Mouse (Mus musculus) intestine, embryonic 15.5 days (tissue): Measurements from ENCODE around the gene Sh3bp5l. TPM values are rescaled to one million over a fixed set of nuclear protein-coding genes. Genes with fewer than 3 reads are reported as not detected.
"Not testable (repeated sequence)": the region's sequence is repeated elsewhere in the genome, so short reads cannot be mapped to it uniquely, and the experiment has no call there.

ENCODE experiments used
- ATAC-seq: fragments of 200-750 bp; cut with Nextera tagmentation; 2 replicates; pipeline ENCODE4 v1.8.0; 2017; ENCODE audit warnings: moderate TSS enrichment, moderate library complexity
- H3K27ac ChIP-seq: fragments of 300-500 bp; sonication (generic); 2 replicates; pipeline ENCODE4 v1.5.1; 2015; ENCODE audit warnings: mild to moderate bottlenecking, inconsistent platforms
- H3K27me3 ChIP-seq: fragments of 300-500 bp; sonication (generic); replicated peaks from 2 replicates; pipeline ENCODE4 v1.6.1; 2015; ENCODE audit warnings: inconsistent platforms
- H3K36me3 ChIP-seq: fragments of 300-500 bp; sonication (generic); 2 replicates; pipeline ENCODE4 v1.6.1; 2015; ENCODE audit warnings: inconsistent platforms
- H3K4me1 ChIP-seq: fragments of 300-500 bp; sonication (generic); replicated peaks from 2 replicates; pipeline ENCODE4 v1.6.1; 2015; ENCODE audit warnings: inconsistent platforms
- H3K4me2 ChIP-seq: fragments of 300-500 bp; sonication (generic); replicated peaks from 2 replicates; pipeline ENCODE4 v1.6.1; 2015; ENCODE audit warnings: mild to moderate bottlenecking, inconsistent platforms
- H3K4me3 ChIP-seq: fragments of 300-500 bp; sonication (generic); replicated peaks from 2 replicates; pipeline ENCODE4 v1.5.1; 2015; ENCODE audit warnings: inconsistent platforms
- H3K9ac ChIP-seq: fragments of 300-500 bp; sonication (generic); 2 replicates; pipeline ENCODE4 v1.6.1; 2015; ENCODE audit warnings: inconsistent platforms
- H3K9me3 ChIP-seq: fragments of 300-500 bp; sonication (generic); 2 replicates; pipeline ENCODE4 v1.6.1; 2016; ENCODE audit warnings: inconsistent platforms
- WGBS: fragments of 180-500 bp; shearing (Covaris S2); methylation state at CpG from one replicate; pipeline ENCODE4 v1.1.7; 2015; 5-methylcytosine and 5-hydroxymethylcytosine counted together
- polyA plus RNA-seq: library from polyadenylated mRNA; unstranded; fragments of >200 nt; fragmentation: Nextera tagmentation; extraction: Ambion mirVana; gene quantifications from 2 replicates; pipeline ENCODE4 v1.2.1, GENCODE M21; 2015

The Sh3bp5l gene
- polyA plus RNA-seq, 1 experiment from 2014 or later = 28.5 TPM

DNA sequence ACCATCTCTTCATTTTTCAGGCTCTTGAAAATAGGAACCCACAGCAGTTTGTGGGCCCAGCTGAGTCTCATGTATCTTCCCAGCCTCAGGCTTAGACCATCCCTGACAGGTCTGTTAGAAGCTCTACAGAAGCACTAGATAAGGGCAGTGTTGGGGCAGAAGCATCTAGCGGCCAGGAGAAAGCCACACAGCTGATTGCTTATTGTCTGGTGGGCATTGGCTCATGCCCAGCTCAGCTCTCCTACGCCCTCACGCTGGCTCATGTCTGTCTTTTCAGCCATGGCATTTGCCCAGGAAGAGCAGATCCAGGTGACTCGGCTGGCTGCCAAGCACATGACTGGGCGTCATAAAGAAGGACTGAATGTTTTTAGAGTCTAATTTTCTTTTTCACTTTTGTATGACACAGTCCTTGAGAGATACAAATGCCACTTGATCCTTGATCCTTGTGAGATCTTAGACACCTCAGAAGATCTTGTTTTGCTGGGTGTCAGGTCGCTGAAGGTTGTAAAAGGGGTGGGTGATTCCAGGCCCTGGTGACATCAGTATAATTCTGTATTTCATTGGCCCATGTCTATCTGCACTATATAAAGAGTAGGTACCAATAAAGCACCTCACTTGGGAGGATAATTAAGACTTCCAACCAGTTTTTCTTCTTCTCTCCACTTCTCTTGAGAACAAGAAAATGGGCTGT, 27.5 kb downstream of the Sh3bp5l start:
- peaks cover 4% of the 10 kb centered on the region; the same call in 1 of the 2 replicates for H3K4me1 ChIP-seq
- peak overlapping the region; percentile 62 for H3K27ac ChIP-seq
- no peak overlapping the region for H3K9ac ChIP-seq
- H3K36me3 ChIP-seq = no peaks in the 10 kb centered on the region
- H3K27me3 ChIP-seq = no peaks in the 10 kb centered on the region
- 75% methylated on average over 6 of the region's 6 CpGs for WGBS
- H3K9me3 ChIP-seq = no peaks in the 10 kb centered on the region
- H3K4me3 ChIP-seq = no peak overlapping the region
- ATAC-seq = peak; percentile 57
- no peak overlapping the region for H3K4me2 ChIP-seq

DNA sequence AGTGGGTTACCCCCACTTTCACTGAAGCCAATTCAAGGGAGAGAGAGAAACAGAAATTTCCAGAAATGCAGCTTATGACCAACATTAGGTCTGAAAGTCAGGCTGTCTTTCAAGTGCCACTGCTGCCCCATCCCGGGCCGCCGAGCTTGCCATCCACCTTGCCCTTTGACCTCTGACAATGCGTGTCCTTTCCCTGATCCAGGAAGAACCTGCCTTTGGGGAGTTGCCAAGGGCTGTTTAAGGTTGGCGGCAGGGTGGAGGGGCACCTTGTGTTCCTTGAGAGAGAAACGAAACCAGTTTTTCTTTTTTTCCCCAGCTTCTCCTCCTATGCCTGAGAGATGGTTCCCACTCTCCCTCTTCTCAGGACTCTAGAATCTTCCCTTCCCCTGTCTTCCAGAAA, 32.0 kb downstream of the Sh3bp5l start:
- not testable (repeated sequence) for H3K36me3 ChIP-seq, H3K27me3 ChIP-seq, H3K4me1 ChIP-seq, H3K9me3 ChIP-seq, H3K4me3 ChIP-seq, H3K9ac ChIP-seq, H3K4me2 ChIP-seq
- ATAC-seq = peak; percentile 42
- WGBS = no CpG with 5 or more reads among the region's 6 CpGs
- H3K27ac ChIP-seq = 0 out of 2 replicates have a peak overlapping the region, but pooled peaks have one; percentile 36

DNA sequence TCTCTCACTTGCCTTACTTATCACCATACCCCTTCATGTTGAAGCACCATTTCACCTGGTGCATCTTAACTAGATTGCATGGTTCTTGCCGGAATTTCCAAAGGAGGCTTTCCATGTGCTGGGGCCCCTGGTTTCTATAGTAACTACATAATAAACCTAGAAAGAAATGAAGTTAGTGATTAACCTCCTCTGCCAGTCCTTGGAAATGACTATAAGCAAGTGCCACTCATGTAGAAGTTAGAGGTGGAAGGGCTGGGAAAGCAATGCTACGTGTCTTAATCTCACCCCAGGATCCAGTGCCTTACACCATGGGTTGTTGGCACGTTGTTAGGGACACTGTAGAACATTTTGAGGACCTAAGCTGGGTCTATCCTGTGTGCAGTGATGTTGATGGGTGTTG, 33.9 kb downstream of the Sh3bp5l start:
- no peaks in the 10 kb centered on the region for H3K27me3 ChIP-seq
- no peaks in the 10 kb centered on the region; the same call in 1 of the 2 replicates for H3K4me1 ChIP-seq
- H3K36me3 ChIP-seq = no peaks in the 10 kb centered on the region
- peak overlapping the region; percentile 84 for H3K27ac ChIP-seq
- WGBS = 48% methylated on average over 3 of the region's 3 CpGs
- no peak overlapping the region for H3K4me3 ChIP-seq
- H3K4me2 ChIP-seq = peak overlapping the region; percentile 35; the same call in 1 of the 2 replicates
- H3K9ac ChIP-seq = no peak overlapping the region
- ATAC-seq = peak; percentile 59
- H3K9me3 ChIP-seq = no peaks in the 10 kb centered on the region

DNA sequence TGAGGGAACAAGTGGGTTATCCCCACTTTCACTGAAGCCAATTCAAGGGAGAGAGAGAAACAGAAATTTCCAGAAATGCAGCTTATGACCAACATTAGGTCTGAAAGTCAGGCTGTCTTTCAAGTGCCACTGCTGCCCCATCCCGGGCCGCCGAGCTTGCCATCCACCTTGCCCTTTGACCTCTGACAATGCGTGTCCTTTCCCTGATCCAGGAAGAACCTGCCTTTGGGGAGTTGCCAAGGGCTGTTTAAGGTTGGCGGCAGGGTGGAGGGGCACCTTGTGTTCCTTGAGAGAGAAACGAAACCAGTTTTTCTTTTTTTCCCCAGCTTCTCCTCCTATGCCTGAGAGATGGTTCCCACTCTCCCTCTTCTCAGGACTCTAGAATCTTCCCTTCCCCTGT, 35.7 kb downstream of the Sh3bp5l start:
- not testable (repeated sequence) for H3K4me1 ChIP-seq, H3K27ac ChIP-seq, H3K9ac ChIP-seq, H3K4me3 ChIP-seq, H3K36me3 ChIP-seq, H3K9me3 ChIP-seq, H3K4me2 ChIP-seq, H3K27me3 ChIP-seq
- peak; percentile 65 for ATAC-seq
- no CpG with 5 or more reads among the region's 6 CpGs for WGBS

DNA sequence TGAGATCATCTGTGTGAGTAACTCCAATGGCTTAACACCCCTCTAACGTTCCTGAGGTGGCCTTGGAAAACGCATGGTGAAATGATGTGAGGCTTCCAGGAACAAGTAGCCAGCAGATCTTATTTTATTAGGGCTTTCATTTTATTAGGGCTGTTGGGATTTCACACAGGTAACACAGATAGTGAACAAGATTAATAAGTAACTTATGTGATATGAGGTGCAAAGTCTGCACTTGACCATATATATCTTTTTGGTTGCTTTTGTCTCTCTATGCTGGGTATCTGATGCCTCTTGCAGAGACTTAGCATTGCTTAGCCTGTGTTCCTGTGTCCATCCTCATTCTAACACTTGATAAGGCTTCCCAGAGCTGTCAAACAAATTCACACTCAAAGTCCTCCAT, 46.7 kb downstream of the Sh3bp5l start:
- no peak overlapping the region for H3K9ac ChIP-seq
- no peaks in the 10 kb centered on the region for H3K27me3 ChIP-seq
- H3K4me1 ChIP-seq = 0 out of 2 replicates have a peak, but pooled peaks cover 4% of the 10 kb centered on the region
- H3K9me3 ChIP-seq = no peaks in the 10 kb centered on the region
- 51% methylated on average over 2 of the region's 2 CpGs for WGBS
- peak overlapping the region; percentile 63 for H3K27ac ChIP-seq
- H3K4me2 ChIP-seq = no peak overlapping the region
- H3K4me3 ChIP-seq = no peak overlapping the region
- peak; percentile 87 for ATAC-seq
- H3K36me3 ChIP-seq = no peaks in the 10 kb centered on the region

DNA sequence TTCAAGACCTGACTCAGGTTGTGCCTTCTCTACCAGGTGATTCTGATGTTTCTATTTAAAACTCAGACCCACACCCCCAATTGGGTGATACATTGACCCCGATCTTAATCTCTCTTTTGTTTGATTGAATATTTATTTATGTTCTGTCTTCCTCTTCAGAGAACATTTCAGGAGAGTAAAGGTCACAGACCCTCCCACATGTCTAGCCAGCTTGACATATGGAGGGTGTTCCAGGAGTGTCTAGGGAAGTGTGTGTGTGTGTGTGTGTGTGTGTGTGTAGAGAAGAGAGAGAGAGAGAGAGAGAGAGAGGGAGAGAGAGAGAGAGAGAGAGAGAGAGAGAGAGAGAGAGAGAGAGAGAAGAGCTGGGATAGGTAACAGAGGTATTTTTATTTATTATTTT, 47.2 kb downstream of the Sh3bp5l start:
- no peaks in the 10 kb centered on the region for H3K9me3 ChIP-seq
- H3K27me3 ChIP-seq = no peaks in the 10 kb centered on the region
- H3K27ac ChIP-seq = peak overlapping the region; percentile 51

DNA sequence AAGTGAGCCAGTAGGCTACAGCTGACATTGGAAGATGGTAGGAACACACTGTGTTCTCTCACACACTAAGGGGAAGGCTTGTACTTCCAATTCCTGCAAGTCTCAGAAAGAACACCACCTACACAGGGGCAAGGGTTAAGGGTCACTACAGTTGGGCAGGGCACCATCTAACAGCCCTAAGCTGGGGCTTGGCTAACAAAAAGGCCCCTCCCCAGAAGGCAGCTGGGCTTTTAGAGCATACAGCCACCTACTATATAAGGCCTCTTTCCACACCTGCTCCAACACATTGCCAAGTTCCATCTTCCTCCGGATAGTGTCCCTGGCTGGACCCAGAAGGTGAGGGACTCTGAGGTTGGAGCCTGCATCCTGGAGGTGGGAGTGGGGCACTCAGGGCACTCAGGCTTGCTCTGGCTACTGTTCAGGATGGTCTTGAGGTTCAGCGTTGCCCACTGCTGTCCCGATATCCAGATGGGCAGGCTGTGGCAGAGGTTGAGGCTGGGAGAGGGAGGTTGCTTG, 48.3 kb downstream of the Sh3bp5l start, which contains the start of gene Lypd8:
Gene Lypd8, plus strand, starts transcription at position 281 of the 516 bp plus-strand sequence.
- ATAC-seq = peak; percentile 76
- peak within 1 kb of the TSS; percentile 51 for H3K27ac ChIP-seq
- H3K36me3 ChIP-seq = no peaks in the 10 kb centered on the region
- H3K9ac ChIP-seq = peak within 1 kb of the TSS; percentile 22
- H3K9me3 ChIP-seq = no peaks in the 10 kb centered on the region
- H3K4me3 ChIP-seq = peak within 1 kb of the TSS; percentile 35
- WGBS = 71% methylated on average over 3 of the region's 3 CpGs
- H3K4me1 ChIP-seq = 0 out of 2 replicates have a peak, but pooled peaks cover 4% of the 10 kb centered on the region
- H3K4me2 ChIP-seq = peak within 1 kb of the TSS; percentile 48
- H3K27me3 ChIP-seq = no peaks in the 10 kb centered on the region

More for the DNA sequence above, 47.2 kb downstream of the Sh3bp5l start:
- peak; percentile 73 for ATAC-seq
- Histone ChIP-seq H3K4me1 (0 out of 2 replicates have a peak, but pooled peaks cover 4% of the 10 kb centered on the region), H3K4me3 (no peak overlapping the region), H3K4me2 (no peak overlapping the region; the same call in 1 of the 2 replicates), H3K9ac (no peak overlapping the region), H3K36me3 (no peaks in the 10 kb centered on the region)
- WGBS = 20% methylated on average over 1 of the region's 1 CpGs

DNA sequence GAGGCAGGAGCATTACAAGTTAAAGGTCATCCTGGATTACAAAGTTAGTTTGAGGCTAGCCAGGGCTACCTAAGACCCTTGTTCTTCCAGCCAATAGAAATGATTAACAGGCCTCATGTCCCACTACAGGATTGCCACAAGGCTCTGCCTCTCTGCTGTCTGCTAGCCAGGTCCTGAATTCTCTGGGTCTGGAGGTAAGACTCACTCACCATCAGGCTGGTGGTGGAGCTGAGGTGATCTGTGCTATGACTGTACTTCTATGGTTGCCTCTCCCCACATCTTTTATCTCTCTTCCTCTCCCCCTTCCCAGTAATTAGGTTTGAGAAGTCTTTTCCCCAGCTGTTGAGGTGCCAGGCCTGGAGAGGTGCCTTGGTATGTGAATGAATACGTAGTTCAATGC, 49.0 kb downstream of the Sh3bp5l start:
- Histone ChIP-seq H3K9ac (peak overlapping the region; percentile 22; the same call in 1 of the 2 replicates), H3K27me3 (no peaks in the 10 kb centered on the region), H3K27ac (peak overlapping the region; percentile 51), H3K4me3 (peak overlapping the region; percentile 35), H3K4me2 (peak overlapping the region; percentile 48), H3K9me3 (no peaks in the 10 kb centered on the region), H3K4me1 (0 out of 2 replicates have a peak, but pooled peaks cover 4% of the 10 kb centered on the region), H3K36me3 (no peaks in the 10 kb centered on the region)
- ATAC-seq = no peak
- WGBS = 77% methylated on average over 1 of the region's 1 CpGs

DNA sequence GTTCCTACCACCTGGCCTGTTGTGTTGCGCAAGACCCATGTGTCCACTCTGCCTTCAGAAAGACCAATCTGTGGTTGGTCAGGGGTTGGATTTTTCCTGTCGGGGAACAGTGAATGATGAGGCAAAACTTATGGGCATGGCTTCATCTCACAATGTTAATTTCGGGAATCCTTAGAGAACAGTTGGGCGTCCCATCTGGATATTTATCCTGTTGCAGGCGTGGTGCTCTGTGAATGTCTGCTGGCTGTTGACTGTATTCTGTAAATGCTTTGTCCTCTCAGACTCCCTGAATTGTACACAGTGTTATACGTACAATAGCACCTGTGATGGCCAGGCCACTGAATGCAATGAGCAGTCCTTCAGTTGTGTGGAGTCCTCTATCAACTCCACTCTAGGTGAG, 51.9 kb downstream of the Sh3bp5l start:
- no peak overlapping the region for H3K27ac ChIP-seq
- no peaks in the 10 kb centered on the region for H3K4me1 ChIP-seq
- no peaks in the 10 kb centered on the region for H3K9me3 ChIP-seq
- no peak overlapping the region for H3K9ac ChIP-seq
- no peaks in the 10 kb centered on the region for H3K27me3 ChIP-seq
- peak overlapping the region; percentile 17 for H3K4me3 ChIP-seq
- H3K4me2 ChIP-seq = peak overlapping the region; percentile 37
- no peaks in the 10 kb centered on the region for H3K36me3 ChIP-seq
- ATAC-seq = no peak
- WGBS = 87% methylated on average over 6 of the region's 6 CpGs

Other genes starting within 250 kb of the Sh3bp5l start
- gene Gm12248, start 237.6 kb upstream of the Sh3bp5l start, polyA plus RNA-seq = not detected in 2 replicates
- 78.3 and 79.4 TPM in 2 replicates for gene Cnot8, start 226.6 kb upstream of the Sh3bp5l start, polyA plus RNA-seq
- gene Gemin5, start 162.2 kb upstream of the Sh3bp5l start, polyA plus RNA-seq = 18.5 and 18.6 TPM in 2 replicates
- 126 and 128 TPM in 2 replicates for gene Mrpl22, start 159.1 kb upstream of the Sh3bp5l start, polyA plus RNA-seq
- 5.0 and 5.6 TPM in 2 replicates for gene Igtp, start 131.2 kb upstream of the Sh3bp5l start, polyA plus RNA-seq
- gene Irgm2, start 131.1 kb upstream of the Sh3bp5l start, polyA plus RNA-seq = 3.8 TPM in 2 replicates
- not detected in 2 replicates for gene 4930438A08Rik, start 55.9 kb upstream of the Sh3bp5l start, polyA plus RNA-seq
- 22.1 and 23.6 TPM in 2 replicates for gene Zfp692, start 23.7 kb upstream of the Sh3bp5l start, polyA plus RNA-seq
- gene Zfp672, start 385 bp upstream of the Sh3bp5l start, polyA plus RNA-seq = 37.0 and 42.7 TPM in 2 replicates
- 874 and 977 TPM in 2 replicates for gene Lypd8, start 48.3 kb downstream of the Sh3bp5l start, polyA plus RNA-seq
- gene 1810065E05Rik, start 90.4 kb downstream of the Sh3bp5l start, polyA plus RNA-seq = 0.20 TPM in 1 of 2 replicates, not detected in the other
- not detected in 2 replicates for gene Gm12253, start 101.8 kb downstream of the Sh3bp5l start, polyA plus RNA-seq
- not detected in 2 replicates for gene Lypd9, start 122.2 kb downstream of the Sh3bp5l start, polyA plus RNA-seq
- gene Olfr30, start 131.5 kb downstream of the Sh3bp5l start, polyA plus RNA-seq = not detected in 2 replicates
- not detected in 2 replicates for gene Olfr332, start 161.8 kb downstream of the Sh3bp5l start, polyA plus RNA-seq
- not detected in 2 replicates for gene Olfr331, start 171.8 kb downstream of the Sh3bp5l start, polyA plus RNA-seq
- not detected in 2 replicates for gene Olfr330, start 204.1 kb downstream of the Sh3bp5l start, polyA plus RNA-seq
- gene Olfr329-ps, start 215.7 kb downstream of the Sh3bp5l start, polyA plus RNA-seq = not detected in 2 replicates
- 0.05 TPM in 1 of 2 replicates, not detected in the other for gene Olfr328, start 224.9 kb downstream of the Sh3bp5l start, polyA plus RNA-seq
- not detected in 2 replicates for gene Olfr224, start 239.8 kb downstream of the Sh3bp5l start, polyA plus RNA-seq
- not detected in 2 replicates for gene Olfr325, start 247.0 kb downstream of the Sh3bp5l start, polyA plus RNA-seq